Comparison of ENCODE assay signal across 16 mouse cellular contexts in genomic region chr16:45141711-45142110, GRCm38 (mm10). TPM values are rescaled to one million over a fixed set of nuclear protein-coding genes. Genes with fewer than 3 reads are reported as not detected.
A peak's percentile ranks its signal among the peaks of the same experiment; 100 is the strongest.
DNase-seq lines count a peak whose midpoint lies in the region; ATAC-seq and TF ChIP-seq lines count a peak whose summit lies in the region.
"Had no signal": no experiment of that assay in that cellular context is flagged by ENCODE, and none has a peak within 500 bp of the region (broad histone marks: within the 10 kb centered on the region; RNA-seq: fewer than 3 reads in every experiment).

No protein-coding gene starts in this region.

- DNase-seq in adrenal gland, adult 8-10 months: peak; percentile 61
- DNase-seq in adrenal gland, postnatal 4 days (ENCODE audit: low spot score in 2 of 2): no peak
- no peak for DNase-seq in left cerebral cortex, adult 2 months (ENCODE audit: extremely low spot score in 1 of 2, low spot score in 2 of 2)
- DNase-seq in left cerebral cortex, postnatal 25 days (ENCODE audit: low spot score in 2 of 2): no peak
- DNase-seq in CH12.LX (ENCODE audit: extremely low read depth): peak; percentile 31
- DNase-seq in brain, adult 2 months (ENCODE audit: low read depth, low spot score): peak; percentile 43
- no peak for DNase-seq in kidney, postnatal 4 days
- no peak for DNase-seq in forebrain, embryonic 11.5 days (ENCODE audit: low spot score)
- DNase-seq: B cell, adult 2 months; cerebellum, postnatal 14 days; gastrocnemius, postnatal 10 days; lung, adult 2 months had no signal

- H3K27me3 ChIP-seq in CH12.LX (replicated peaks): no peaks in the 10 kb centered on the region
- H3K27me3 ChIP-seq in forebrain, embryonic 11.5 days (ENCODE audit: control insufficient read depth, insufficient read depth, low read length): no peaks in the 10 kb centered on the region
- H3K27me3 ChIP-seq: heart, embryonic 12.5 days; hindbrain, embryonic 12.5 days; limb, embryonic 12.5 days had no signal

- no peak for TF ChIP-seq POLR2A in CH12.LX (IDR thresholded peaks at IDR 0.05; ENCODE audit: low read depth, low read length)

- intact Hi-C loops in left cerebral cortex, adult 2 months (cut with DNase I): no loop called here
- intact Hi-C loops in left cerebral cortex, postnatal 25 days (cut with DNase I): loop anchor here (5.0 kb wide), 1 partner anchor 179 kb away; no protein-coding TSS in a partner anchor

- dilution Hi-C loops in CH12.LX (cut with MboI; ENCODE audit: extremely low pct_ligation_motif_present, extremely low pct_unique_long_range_greater_than_20kb, low sequenced_read_pairs): no loop called here

- no peak overlapping the region for H3K27ac ChIP-seq in left cerebral cortex, adult 2 months
- H3K27ac ChIP-seq in CH12.LX (ENCODE audit: insufficient read depth, low read depth): no peak overlapping the region
- no peak overlapping the region for H3K27ac ChIP-seq in forebrain, embryonic 11.5 days (ENCODE audit: low read depth, low read length)
- H3K27ac ChIP-seq: forebrain, embryonic 10.5 days; hindbrain, embryonic 12.5 days; limb, embryonic 12.5 days had no signal

- H3K79me2 ChIP-seq in CH12.LX (replicated peaks; ENCODE audit: control insufficient read depth, extremely low read depth, insufficient read depth, poor library complexity, severe bottlenecking): no peaks in the 10 kb centered on the region

- in situ Hi-C loops in CH12.LX (cut with MboI; ENCODE audit: low pct_ligation_motif_present, low pct_unique_long_range_greater_than_20kb, low sequenced_read_pairs): loop anchor here (5.0 kb wide), 1 partner anchor 44 kb away; no protein-coding TSS in a partner anchor

- TF ChIP-seq RAD21 in CH12.LX (IDR thresholded peaks at IDR 0.05; ENCODE audit: low read depth, low read length): peak; percentile 15

- H3K4me3 ChIP-seq in left cerebral cortex, adult 2 months: no peak overlapping the region
- no peak overlapping the region for H3K4me3 ChIP-seq in CH12.LX (replicated peaks in 1 of 3; ENCODE audit: low read depth in 2 of 3, low read length in 2 of 3, poor library complexity in 1 of 3)
- H3K4me3 ChIP-seq in forebrain, embryonic 11.5 days (ENCODE audit: low read depth, low read length): no peak overlapping the region
- H3K4me3 ChIP-seq: forebrain, embryonic 10.5 days; heart, embryonic 12.5 days; hindbrain, embryonic 12.5 days; limb, embryonic 12.5 days had no signal

- 95% methylated on average over 5 of the region's 5 CpGs for WGBS in forebrain, embryonic 11.5 days

- no peak for TF ChIP-seq EP300 in CH12.LX (IDR thresholded peaks at IDR 0.05; ENCODE audit: low read length)

- TF ChIP-seq CTCF in left cerebral cortex, adult 2 months (IDR thresholded peaks at IDR 0.05): peak; percentile 31
- TF ChIP-seq CTCF in CH12.LX (conservative IDR thresholded peaks at IDR 0.05 in 1 of 2, IDR thresholded peaks at IDR 0.05 in 1 of 2; ENCODE audit: low read depth in 2 of 2, low read length in 2 of 2): peak in 1 of 2 experiments; percentile 48; a peak in 2 of 4 replicates

- H3K36me3 ChIP-seq in CH12.LX (replicated peaks in 1 of 2; ENCODE audit: control insufficient read depth in 1 of 2, insufficient read depth in 1 of 2, low read length in 1 of 2): peaks cover 49 to 65% of the 10 kb centered on the region in 2 experiments
- peaks cover 4% of the 10 kb centered on the region; the same call in 1 of the 2 replicates for H3K36me3 ChIP-seq in forebrain, embryonic 11.5 days (ENCODE audit: control insufficient read depth, insufficient read depth, low read length)

- ATAC-seq in forebrain, embryonic 11.5 days (replicated peaks; ENCODE audit: low FRiP score): no peak

- H3K9ac ChIP-seq in CH12.LX (ENCODE audit: insufficient read depth, low read depth): no peak overlapping the region
- no peak overlapping the region for H3K9ac ChIP-seq in forebrain, embryonic 11.5 days (ENCODE audit: low read length)
- H3K9ac ChIP-seq: heart, embryonic 12.5 days; hindbrain, embryonic 12.5 days; limb, embryonic 12.5 days had no signal

- no peak overlapping the region for H3K4me2 ChIP-seq in CH12.LX (ENCODE audit: insufficient read depth, low read depth, poor library complexity, severe bottlenecking)
- no peak overlapping the region for H3K4me2 ChIP-seq in forebrain, embryonic 11.5 days (ENCODE audit: low read depth, low read length, severe bottlenecking)
- H3K4me2 ChIP-seq: heart, embryonic 12.5 days; hindbrain, embryonic 12.5 days; limb, embryonic 12.5 days had no signal

- H3K9me3 ChIP-seq in CH12.LX (replicated peaks; ENCODE audit: low read length): peaks cover 3% of the 10 kb centered on the region
- no peaks in the 10 kb centered on the region for H3K9me3 ChIP-seq in forebrain, embryonic 11.5 days (ENCODE audit: control insufficient read depth, low read length)
- H3K9me3 ChIP-seq: heart, embryonic 12.5 days; hindbrain, embryonic 12.5 days; limb, embryonic 12.5 days had no signal

- peaks cover 0 to 27% of the 10 kb centered on the region in 2 experiments; a peak in 2 of 4 replicates for H3K4me1 ChIP-seq in CH12.LX (ENCODE audit: control insufficient read depth in 1 of 2, insufficient read depth in 2 of 2)
- no peaks in the 10 kb centered on the region for H3K4me1 ChIP-seq in forebrain, embryonic 11.5 days (replicated peaks; ENCODE audit: control insufficient read depth, insufficient read depth, low read length)
- H3K4me1 ChIP-seq: forebrain, embryonic 10.5 days; heart, embryonic 12.5 days; hindbrain, embryonic 12.5 days; limb, embryonic 12.5 days had no signal

TF ChIP-seq in CH12.LX, 34 proteins besides CTCF, POLR2A, EP300 and RAD21:
- TF ChIP-seq JUN (IDR thresholded peaks at IDR 0.05; ENCODE audit: insufficient read depth, low read depth, low read length): no peak
- TF ChIP-seq CHD1 (IDR thresholded peaks at IDR 0.05; ENCODE audit: low read depth, low read length): no peak
- no peak for TF ChIP-seq TBP (conservative IDR thresholded peaks at IDR 0.05; ENCODE audit: low read depth, low read length)
- TF ChIP-seq MYC (IDR thresholded peaks at IDR 0.05; ENCODE audit: low read depth, low read length): no peak
- no peak for TF ChIP-seq USF2 (conservative IDR thresholded peaks at IDR 0.05; ENCODE audit: low read depth, low read length)
- TF ChIP-seq HCFC1 (IDR thresholded peaks at IDR 0.05; ENCODE audit: low read depth, low read length): no peak
- TF ChIP-seq SIN3A (IDR thresholded peaks at IDR 0.05; ENCODE audit: low read length): no peak
- peak; percentile 53 for TF ChIP-seq SMC3 (IDR thresholded peaks at IDR 0.05; ENCODE audit: low read depth, low read length)
- TF ChIP-seq ELF1 (IDR thresholded peaks at IDR 0.05; ENCODE audit: low read depth, low read length): no peak

RNA-seq across cellular contexts. Expression of gene Slc35a5, which starts 16.8 kb away (rescaled TPM):
- total RNA-seq in adrenal gland, adult 8-10 months (2022): 10 to 100 TPM; 37.1 to 41.3 (median 37.6) TPM
- total RNA-seq in adrenal gland, postnatal 4 days (2021): 10 to 100 TPM; 28.9 to 30.6 TPM
- total RNA-seq in left cerebral cortex, adult 2 months (2021): 10 to 100 TPM; 43.7 to 51.8 TPM
- total RNA-seq in left cerebral cortex, postnatal 25 days (2021): 10 to 100 TPM; 45.0 to 50.4 TPM
- total RNA-seq in CH12.LX (2012; rRNA removed) (6.1 and 7.4 TPM in 2 replicates), CH12.LX (2014; rRNA removed) (5.7 and 6.1 TPM in 2 replicates)
- 11.8 and 14.8 TPM in 2 replicates for polyA plus RNA-seq in CH12.LX (2012; ENCODE audit: insufficient read length, low read depth)
- 14.9 and 20.6 TPM in 2 replicates for polyA plus RNA-seq in forebrain, embryonic 11.5 days (2014; fragmentation: Nextera tagmentation; extraction: Ambion mirVana)

RNA-seq across cellular contexts. Expression of gene Atg3, which starts 16.9 kb away (rescaled TPM):
- total RNA-seq in adrenal gland, adult 8-10 months (2022): 10 to 100 TPM; 41.5 to 69.2 (median 50.8) TPM
- total RNA-seq in adrenal gland, postnatal 4 days (2021): 10 to 100 TPM; 37.6 to 40.1 TPM
- 10 to 100 TPM; 42.0 to 47.0 TPM for total RNA-seq in left cerebral cortex, adult 2 months (2021)
- total RNA-seq in left cerebral cortex, postnatal 25 days (2021): 10 to 100 TPM; 42.8 to 46.1 TPM
- total RNA-seq in CH12.LX (2012; rRNA removed) (27.6 and 28.2 TPM in 2 replicates), CH12.LX (2014; rRNA removed) (43.0 and 46.3 TPM in 2 replicates)
- 67.5 and 68.3 TPM in 2 replicates for polyA plus RNA-seq in CH12.LX (2012; ENCODE audit: insufficient read length, low read depth)
- 38.6 and 41.3 TPM in 2 replicates for polyA plus RNA-seq in forebrain, embryonic 11.5 days (2014; fragmentation: Nextera tagmentation; extraction: Ambion mirVana)

RNA-seq across cellular contexts. Expression of gene Ccdc80, which starts 48.5 kb away (rescaled TPM):
- total RNA-seq in adrenal gland, adult 8-10 months (2022): 100 to 1,000 TPM in 1 of 4 experiments, 10 to 100 TPM in 3; 27.8 to 133 (median 47.9) TPM
- total RNA-seq in adrenal gland, postnatal 4 days (2021): 10 to 100 TPM; 65.8 to 67.5 TPM
- 1 to 10 TPM; 5.1 to 5.7 TPM for total RNA-seq in left cerebral cortex, adult 2 months (2021)
- total RNA-seq in left cerebral cortex, postnatal 25 days (2021): 1 to 10 TPM; 6.4 to 6.6 TPM
- 9.5 TPM in 2 replicates for total RNA-seq in CH12.LX (2012; rRNA removed)
- 2.6 and 3.9 TPM in 2 replicates for total RNA-seq in CH12.LX (2014; rRNA removed)
- 6.1 and 6.6 TPM in 2 replicates for polyA plus RNA-seq in CH12.LX (2012; ENCODE audit: insufficient read length, low read depth)
- 18.6 and 20.7 TPM in 2 replicates for polyA plus RNA-seq in forebrain, embryonic 11.5 days (2014; fragmentation: Nextera tagmentation; extraction: Ambion mirVana)

Comparison
In these comparisons a context has a peak if more than half of its experiments do, and no peak if none do; other contexts are left out.
1. DNase-seq: peak in adrenal gland, adult 8-10 months (single experiment), CH12.LX (single experiment) and brain, adult 2 months (single experiment); none in adrenal gland, postnatal 4 days (0 of 2), left cerebral cortex, adult 2 months (0 of 2), left cerebral cortex, postnatal 25 days (0 of 2), kidney, postnatal 4 days (0 of 2) and forebrain, embryonic 11.5 days (single experiment).